Mouse (Mus musculus) frontal cortex, postnatal 36 days (tissue): ENCODE measurements at regions not wholly inside any gene's neighbourhood (a gene's known extent, or its start where the extent isn't known, plus 50 kb on each side); places are given as distances from the start of the nearest gene placed in this dataset.

Experiments used
- DNase-seq, 2 experiments: peaks; one replicate each; pipeline ENCODE4 v3.0.0; 2022; ENCODE audit warnings: low spot score in 2 of 2

DNA sequence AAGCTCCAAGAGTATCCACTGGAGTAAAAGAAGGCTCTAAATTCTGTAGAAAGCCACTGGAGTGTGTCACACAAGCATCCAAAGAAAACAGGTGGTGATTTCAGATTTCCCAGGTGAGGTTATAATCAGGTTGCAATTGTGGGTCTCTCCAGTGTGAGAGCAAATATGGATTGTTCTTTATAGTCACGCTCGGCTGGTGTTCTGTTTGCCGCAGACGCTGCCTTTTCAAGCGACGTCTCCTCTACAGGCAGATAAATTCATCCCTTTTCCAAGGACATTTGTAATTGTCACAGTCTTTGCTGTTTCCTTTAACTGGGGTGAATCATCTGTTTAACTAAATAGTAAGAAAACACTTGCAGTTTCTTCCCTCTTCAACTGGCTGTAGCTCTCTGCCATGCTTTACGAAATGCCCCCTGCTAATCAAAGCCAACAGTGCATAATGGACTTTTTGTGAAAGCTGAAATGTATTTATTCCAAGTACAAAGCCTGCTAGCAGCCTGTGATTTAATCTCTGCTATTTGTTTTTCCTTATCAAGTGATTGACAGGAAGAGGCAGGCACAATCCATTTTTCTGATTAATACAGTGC, 502.4 kb downstream of the Trim52 start:
- DNase-seq = peak in 1 of 2 experiments; percentile 6
